Mouse (Mus musculus): ENCODE results near the gene Mfn1. TPM values are rescaled to one million over a fixed set of nuclear protein-coding genes. Genes with fewer than 3 reads are reported as not detected.

Mfn1 gene
- total and polyA plus RNA-seq, 3 experiments: 16.6 to 27.4 (median 25.6) TPM

DNA sequence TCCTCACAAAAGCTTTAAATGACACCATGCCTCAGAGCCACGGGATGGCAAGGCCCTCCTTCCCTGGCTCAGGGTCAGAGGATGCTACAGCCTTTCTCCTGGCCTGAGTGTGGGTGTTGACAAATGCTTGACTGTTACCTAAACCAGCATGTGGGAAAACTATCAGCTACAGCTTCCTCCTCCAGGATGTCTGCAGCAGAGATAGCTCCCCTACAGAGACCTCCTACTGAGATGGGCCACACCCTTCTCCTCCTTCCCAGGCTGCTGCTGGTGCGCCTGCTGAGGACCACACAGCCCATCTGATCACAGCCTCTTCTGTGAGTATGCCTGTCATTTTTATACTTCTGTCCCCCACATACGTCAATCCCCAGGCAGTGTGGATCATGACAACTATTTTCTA lies 70.1 kb downstream of the Mfn1 start:
- in situ Hi-C loops (cut with MboI; ENCODE audit: low pct_ligation_motif_present, low pct_unique_long_range_greater_than_20kb, low sequenced_read_pairs) (no loop called here), dilution Hi-C loops (cut with MboI; ENCODE audit: extremely low pct_ligation_motif_present, extremely low pct_unique_long_range_greater_than_20kb, low sequenced_read_pairs) (no loop called here)
- H3K4me3 ChIP-seq (replicated peaks in 1 of 3; ENCODE audit: low read depth in 2 of 3, low read length in 2 of 3, poor library complexity in 1 of 3): no peak overlapping the region
- H3K4me1 ChIP-seq (ENCODE audit: control insufficient read depth in 1 of 2, insufficient read depth in 2 of 2): peaks cover 0 to 13% of the 10 kb centered on the region in 2 experiments; a peak in 2 of 4 replicates
- peaks cover 3% of the 10 kb centered on the region for H3K9me3 ChIP-seq (replicated peaks; ENCODE audit: low read length)
- H3K4me2 ChIP-seq (ENCODE audit: insufficient read depth, low read depth, poor library complexity, severe bottlenecking): no peak overlapping the region
- H3K9ac ChIP-seq (ENCODE audit: insufficient read depth, low read depth): no peak overlapping the region
- H3K27me3 ChIP-seq (replicated peaks): no peaks in the 10 kb centered on the region
- no peak for DNase-seq (ENCODE audit: extremely low read depth)
- H3K27ac ChIP-seq (ENCODE audit: insufficient read depth, low read depth): no peak overlapping the region
- H3K79me2 ChIP-seq (replicated peaks; ENCODE audit: control insufficient read depth, extremely low read depth, insufficient read depth, poor library complexity, severe bottlenecking): no peaks in the 10 kb centered on the region
- TF ChIP-seq MEF2A (IDR thresholded peaks at IDR 0.05; ENCODE audit: borderline replicate concordance, low read depth, low read length) (no peak), MAX (IDR thresholded peaks at IDR 0.05; ENCODE audit: low read length) (no peak), MXI1 (IDR thresholded peaks at IDR 0.05; ENCODE audit: low read depth, low read length) (no peak), PAX5 (IDR thresholded peaks at IDR 0.05; ENCODE audit: low read length) (no peak), GABPA (IDR thresholded peaks at IDR 0.05; ENCODE audit: insufficient replicate concordance, low read depth, low read length) (no peak), CHD2 (IDR thresholded peaks at IDR 0.05; ENCODE audit: low read length) (no peak), JUN (IDR thresholded peaks at IDR 0.05; ENCODE audit: insufficient read depth, low read depth, low read length) (no peak), KAT2A (IDR thresholded peaks at IDR 0.05; ENCODE audit: insufficient replicate concordance, low read length) (no peak), NRF1 (IDR thresholded peaks at IDR 0.05; ENCODE audit: low read depth, low read length) (no peak), ZMIZ1 (IDR thresholded peaks at IDR 0.05; ENCODE audit: low read depth, low read length) (no peak), MAFK (IDR thresholded peaks at IDR 0.05; ENCODE audit: insufficient replicate concordance, low read length) (no peak), USF2 (conservative IDR thresholded peaks at IDR 0.05; ENCODE audit: low read depth, low read length) (no peak), UBTF (IDR thresholded peaks at IDR 0.05; ENCODE audit: low read depth, low read length) (no peak), CHD1 (IDR thresholded peaks at IDR 0.05; ENCODE audit: low read depth, low read length) (no peak), ZC3H11A (IDR thresholded peaks at IDR 0.05; ENCODE audit: low read depth, low read length) (no peak), NELFE (IDR thresholded peaks at IDR 0.05; ENCODE audit: low read depth, low read length) (no peak)
- H3K36me3 ChIP-seq (replicated peaks in 1 of 2; ENCODE audit: control insufficient read depth in 1 of 2, insufficient read depth in 1 of 2, low read length in 1 of 2): no peaks in the 10 kb centered on the region

GRCm38 (mm10) chr3:32601055-32601454 lies 71.8 kb downstream of the Mfn1 start:
- DNase-seq (ENCODE audit: extremely low read depth): no peak
- dilution Hi-C loops (cut with MboI; ENCODE audit: extremely low pct_ligation_motif_present, extremely low pct_unique_long_range_greater_than_20kb, low sequenced_read_pairs): no loop called here
- Histone ChIP-seq H3K27ac (ENCODE audit: insufficient read depth, low read depth) (no peak overlapping the region), H3K27me3 (replicated peaks) (no peaks in the 10 kb centered on the region), H3K4me1 (ENCODE audit: control insufficient read depth in 1 of 2, insufficient read depth in 2 of 2) (peaks cover 0 to 13% of the 10 kb centered on the region in 2 experiments; a peak in 2 of 4 replicates), H3K4me2 (ENCODE audit: insufficient read depth, low read depth, poor library complexity, severe bottlenecking) (no peak overlapping the region), H3K36me3 (replicated peaks in 1 of 2; ENCODE audit: control insufficient read depth in 1 of 2, insufficient read depth in 1 of 2, low read length in 1 of 2) (no peaks in the 10 kb centered on the region), H3K4me3 (replicated peaks in 1 of 3; ENCODE audit: low read depth in 2 of 3, low read length in 2 of 3, poor library complexity in 1 of 3) (no peak overlapping the region), H3K9ac (ENCODE audit: insufficient read depth, low read depth) (no peak overlapping the region), H3K9me3 (replicated peaks; ENCODE audit: low read length) (peaks cover 3% of the 10 kb centered on the region), H3K79me2 (replicated peaks; ENCODE audit: control insufficient read depth, extremely low read depth, insufficient read depth, poor library complexity, severe bottlenecking) (no peaks in the 10 kb centered on the region)
- TF ChIP-seq RCOR1 (conservative IDR thresholded peaks at IDR 0.05; ENCODE audit: low read depth, low read length): no peak
- no peak for TF ChIP-seq ZC3H11A (IDR thresholded peaks at IDR 0.05; ENCODE audit: low read depth, low read length)
- no peak for TF ChIP-seq CHD1 (IDR thresholded peaks at IDR 0.05; ENCODE audit: low read depth, low read length)
- no peak for TF ChIP-seq EP300 (IDR thresholded peaks at IDR 0.05; ENCODE audit: low read length)
- TF ChIP-seq CHD2 (IDR thresholded peaks at IDR 0.05; ENCODE audit: low read length): no peak
- no peak for TF ChIP-seq POLR2A (IDR thresholded peaks at IDR 0.05; ENCODE audit: low read depth, low read length)
- no peak for TF ChIP-seq MEF2A (IDR thresholded peaks at IDR 0.05; ENCODE audit: borderline replicate concordance, low read depth, low read length)
- TF ChIP-seq JUN (IDR thresholded peaks at IDR 0.05; ENCODE audit: insufficient read depth, low read depth, low read length): no peak
- TF ChIP-seq TCF12 (IDR thresholded peaks at IDR 0.05; ENCODE audit: low read depth, low read length): no peak
- TF ChIP-seq ZMIZ1 (IDR thresholded peaks at IDR 0.05; ENCODE audit: low read depth, low read length): no peak
- no peak for TF ChIP-seq E2F4 (IDR thresholded peaks at IDR 0.05; ENCODE audit: insufficient replicate concordance, low read depth, low read length)
- no peak for TF ChIP-seq HCFC1 (IDR thresholded peaks at IDR 0.05; ENCODE audit: low read depth, low read length)
- TF ChIP-seq CTCF (conservative IDR thresholded peaks at IDR 0.05 in 1 of 2, IDR thresholded peaks at IDR 0.05 in 1 of 2; ENCODE audit: low read depth in 2 of 2, low read length in 2 of 2): no peak
- TF ChIP-seq KAT2A (IDR thresholded peaks at IDR 0.05; ENCODE audit: insufficient replicate concordance, low read length): no peak
- in situ Hi-C loops (cut with MboI; ENCODE audit: low pct_ligation_motif_present, low pct_unique_long_range_greater_than_20kb, low sequenced_read_pairs): no loop called here

All from CH12.LX (cell line).